ENCODE assay signal across 9 mouse cellular contexts in genomic region chr14:20672990-20673389, GRCm38 (mm10). TPM values are rescaled to one million over a fixed set of nuclear protein-coding genes. Genes with fewer than 3 reads are reported as not detected.
DNase-seq lines count a peak whose midpoint lies in the region; ATAC-seq and TF ChIP-seq lines count a peak whose summit lies in the region.
"Had no signal": no experiment of that assay in that cellular context is flagged by ENCODE, and none has a peak within 500 bp of the region (broad histone marks: within the 10 kb centered on the region; RNA-seq: fewer than 3 reads in every experiment).

No protein-coding gene starts in this region.

- H3K9me3 ChIP-seq in lung, embryonic 14.5 days (ENCODE audit: low read depth, low read length) = no peaks in the 10 kb centered on the region

- TF ChIP-seq POLR2A in cortical plate, adult 2 months (IDR thresholded peaks at IDR 0.05; ENCODE audit: extremely low read depth, insufficient read depth, low read length) = no peak

- ATAC-seq in CD4-positive, CD25-positive, alpha-beta regulatory T cell, adult 4 months = no peak
- ATAC-seq in lung, embryonic 14.5 days (ENCODE audit: insufficient read depth) = no peak

- no peak overlapping the region for H3K27ac ChIP-seq in lung, embryonic 14.5 days (ENCODE audit: low read depth)
- H3K27ac ChIP-seq in cortical plate, adult 2 months (ENCODE audit: insufficient read depth, low read length) = no peak overlapping the region

- WGBS in lung, embryonic 14.5 days = 93% methylated on average over 2 of the region's 2 CpGs

- H3K27me3 ChIP-seq in lung, embryonic 14.5 days (ENCODE audit: insufficient read depth, low read length) = no peaks in the 10 kb centered on the region

- peak overlapping the region; percentile 68 for H3K4me2 ChIP-seq in lung, embryonic 14.5 days

- peaks cover 26% of the 10 kb centered on the region for H3K36me3 ChIP-seq in lung, embryonic 14.5 days (ENCODE audit: insufficient read depth)

- peak; percentile 56 for TF ChIP-seq CTCF in lung, embryonic 14.5 days (IDR thresholded peaks at IDR 0.05; ENCODE audit: low read depth)
- TF ChIP-seq CTCF in cortical plate, adult 2 months (IDR thresholded peaks at IDR 0.05; ENCODE audit: extremely low read depth, insufficient read depth, low read length) = 0 out of 2 replicates have a peak, but pooled peaks have one; percentile 9

- no peak overlapping the region for H3K4me3 ChIP-seq in lung, embryonic 14.5 days (ENCODE audit: low read depth, low read length)
- no peak overlapping the region for H3K4me3 ChIP-seq in cortical plate, adult 2 months (ENCODE audit: insufficient read depth, low read length)

- peak; percentile 71 for DNase-seq in CD4-positive, CD25-positive, alpha-beta regulatory T cell, adult 2 months (ENCODE audit: low read depth, low spot score)
- DNase-seq in lung, embryonic 14.5 days = peak; percentile 69
- DNase-seq in lung, postnatal 25 days (ENCODE audit: low spot score) = no peak
- peak; percentile 58 for DNase-seq in kidney, postnatal 10 days
- DNase-seq in naive thymus-derived CD4-positive, alpha-beta T cell, adult 2 months (ENCODE audit: low read depth) = peak; percentile 70
- DNase-seq in adrenal gland, adult 2 months = no peak

- H3K9ac ChIP-seq in lung, embryonic 14.5 days = no peak overlapping the region

- peaks cover 8% of the 10 kb centered on the region; the same call in 1 of the 2 replicates for H3K4me1 ChIP-seq in lung, embryonic 14.5 days (ENCODE audit: insufficient read depth)
- no peaks in the 10 kb centered on the region for H3K4me1 ChIP-seq in cortical plate, adult 2 months (ENCODE audit: control insufficient read depth, insufficient read depth, low read length)

RNA-seq across cellular contexts. Expression of gene Sec24c, which starts 1.1 kb away (rescaled TPM):
- 100 to 1,000 TPM; 120 to 181 TPM for polyA plus RNA-seq in CD4-positive, CD25-positive, alpha-beta regulatory T cell, adult 4 months (2017; shearing (Covaris generic))
- polyA plus RNA-seq in lung, embryonic 14.5 days (2014; fragmentation: Nextera tagmentation; extraction: Ambion mirVana) = 96.0 and 100 TPM in 2 replicates
- polyA plus RNA-seq in cortical plate, adult 2 months (2012; rRNA removed) = 77.2 and 79.3 TPM in 2 replicates
- 100 to 1,000 TPM; 109 to 142 TPM for total RNA-seq in adrenal gland, adult 2 months (2021)
- 283 and 329 TPM in 2 replicates for polyA plus RNA-seq in adrenal gland, adult 2 months (2012; rRNA removed)

RNA-seq across cellular contexts. Expression of gene Synpo2l, which starts 4.8 kb away (rescaled TPM):
- not detected for polyA plus RNA-seq in CD4-positive, CD25-positive, alpha-beta regulatory T cell, adult 4 months (2017; shearing (Covaris generic))
- polyA plus RNA-seq in lung, embryonic 14.5 days (2014; fragmentation: Nextera tagmentation; extraction: Ambion mirVana) = 0.75 and 2.8 TPM in 2 replicates
- polyA plus RNA-seq in cortical plate, adult 2 months (2012; rRNA removed) = 0.11 and 0.19 TPM in 2 replicates
- total RNA-seq in adrenal gland, adult 2 months (2021) = under 1 TPM; 0.17 to 0.35 TPM
- polyA plus RNA-seq in adrenal gland, adult 2 months (2012; rRNA removed) = 0.13 and 0.35 TPM in 2 replicates

RNA-seq across cellular contexts. Expression of gene Myoz1, which starts 16.6 kb away (rescaled TPM):
- not detected for polyA plus RNA-seq in CD4-positive, CD25-positive, alpha-beta regulatory T cell, adult 4 months (2017; shearing (Covaris generic))
- 0.24 and 0.87 TPM in 2 replicates for polyA plus RNA-seq in lung, embryonic 14.5 days (2014; fragmentation: Nextera tagmentation; extraction: Ambion mirVana)
- polyA plus RNA-seq in cortical plate, adult 2 months (2012; rRNA removed) = not detected in 2 replicates
- not detected for total RNA-seq in adrenal gland, adult 2 months (2021)
- not detected in 2 replicates for polyA plus RNA-seq in adrenal gland, adult 2 months (2012; rRNA removed)
- total RNA-seq: left cerebral cortex, postnatal 25 days had no signal

RNA-seq across cellular contexts. Expression of gene Fut11, which starts 21.8 kb away (rescaled TPM):
- polyA plus RNA-seq in CD4-positive, CD25-positive, alpha-beta regulatory T cell, adult 4 months (2017; shearing (Covaris generic)) = 1 to 10 TPM; 5.6 to 7.7 TPM
- polyA plus RNA-seq in lung, embryonic 14.5 days (2014; fragmentation: Nextera tagmentation; extraction: Ambion mirVana) = 29.2 and 30.2 TPM in 2 replicates
- 14.9 and 16.3 TPM in 2 replicates for polyA plus RNA-seq in cortical plate, adult 2 months (2012; rRNA removed)
- 10 to 100 TPM; 15.5 to 18.0 TPM for total RNA-seq in adrenal gland, adult 2 months (2021)
- 47.8 and 51.2 TPM in 2 replicates for polyA plus RNA-seq in adrenal gland, adult 2 months (2012; rRNA removed)

RNA-seq across cellular contexts. Expression of gene Chchd1, which starts 29.8 kb away (rescaled TPM):
- 100 to 1,000 TPM; 120 to 143 TPM for polyA plus RNA-seq in CD4-positive, CD25-positive, alpha-beta regulatory T cell, adult 4 months (2017; shearing (Covaris generic))
- 224 and 227 TPM in 2 replicates for polyA plus RNA-seq in lung, embryonic 14.5 days (2014; fragmentation: Nextera tagmentation; extraction: Ambion mirVana)
- 84.9 and 85.9 TPM in 2 replicates for polyA plus RNA-seq in cortical plate, adult 2 months (2012; rRNA removed)
- 10 to 100 TPM; 66.6 to 93.6 TPM for total RNA-seq in adrenal gland, adult 2 months (2021)
- polyA plus RNA-seq in adrenal gland, adult 2 months (2012; rRNA removed) = 5.9 and 8.5 TPM in 2 replicates

Comparison
In these comparisons a context has a peak if more than half of its experiments do, and no peak if none do; other contexts are left out.
1. DNase-seq: peak in CD4-positive, CD25-positive, alpha-beta regulatory T cell, adult 2 months (single experiment), lung, embryonic 14.5 days (single experiment), kidney, postnatal 10 days (single experiment) and naive thymus-derived CD4-positive, alpha-beta T cell, adult 2 months (single experiment); none in lung, postnatal 25 days (single experiment) and adrenal gland, adult 2 months (single experiment).